Mouse (Mus musculus): ENCODE results near the gene Elfn1.

Elfn1 gene

GRCm38 (mm10) chr5:139912121-139912771, 4.5 kb downstream of the Elfn1 start:
- DNase-seq = peak; percentile 65

- no peak for DNase-seq
Measured at GRCm38 (mm10) chr5:139921666-139922065, 13.9 kb downstream of the Elfn1 start.

GRCm38 (mm10) chr5:139923867-139924266, 16.1 kb downstream of the Elfn1 start:
- DNase-seq = no peak

- peak; percentile 9 for DNase-seq
Measured at GRCm38 (mm10) chr5:139930102-139930501, 22.4 kb downstream of the Elfn1 start.

- DNase-seq = peak; percentile 61
Measured at GRCm38 (mm10) chr5:139930927-139931351, 23.2 kb downstream of the Elfn1 start.

GRCm38 (mm10) chr5:139931947-139932540, 24.3 kb downstream of the Elfn1 start:
- peak; percentile 66 for DNase-seq

- peak; percentile 88 for DNase-seq
Measured at GRCm38 (mm10) chr5:139932595-139933271, 25.0 kb downstream of the Elfn1 start.

GRCm38 (mm10) chr5:139933476-139933875, 25.7 kb downstream of the Elfn1 start:
- DNase-seq = peak; percentile 65

- DNase-seq = no peak
Measured at GRCm38 (mm10) chr5:139936431-139936830, 28.7 kb downstream of the Elfn1 start.

GRCm38 (mm10) chr5:139944697-139945096, 37.0 kb downstream of the Elfn1 start:
- DNase-seq = no peak

- DNase-seq = no peak
Measured at GRCm38 (mm10) chr5:139945715-139946364, 38.1 kb downstream of the Elfn1 start.

- peak; percentile 43 for DNase-seq
Measured at GRCm38 (mm10) chr5:139947446-139947845, 39.7 kb downstream of the Elfn1 start.

- no peak for DNase-seq
Measured at GRCm38 (mm10) chr5:139948552-139948951, 40.8 kb downstream of the Elfn1 start.

- peak; percentile 21 for DNase-seq
Measured at GRCm38 (mm10) chr5:139949363-139949762, 41.6 kb downstream of the Elfn1 start.

- no peak for DNase-seq
Measured at GRCm38 (mm10) chr5:139949975-139950578, 42.3 kb downstream of the Elfn1 start.

- DNase-seq = peak; percentile 88
Measured at GRCm38 (mm10) chr5:139956859-139957258, 49.1 kb downstream of the Elfn1 start.

- no peak for DNase-seq
Measured at GRCm38 (mm10) chr5:139959741-139960140, 52.0 kb downstream of the Elfn1 start.

- no peak for DNase-seq
Measured at GRCm38 (mm10) chr5:139964391-139964790, 56.6 kb downstream of the Elfn1 start.

GRCm38 (mm10) chr5:139965596-139965995, 57.9 kb downstream of the Elfn1 start:
- no peak for DNase-seq

- peak; percentile 54 for DNase-seq
Measured at GRCm38 (mm10) chr5:139969151-139969948, 61.6 kb downstream of the Elfn1 start.

GRCm38 (mm10) chr5:139970186-139970631, 62.5 kb downstream of the Elfn1 start:
- no peak for DNase-seq

GRCm38 (mm10) chr5:139976584-139976983, 68.8 kb downstream of the Elfn1 start:
- DNase-seq = no peak

All from retina, postnatal 1 day (tissue).